ENCODE assay signal across 12 mouse cellular contexts in genomic region chr13:93000640-93001351, GRCm38 (mm10).
DNase-seq lines count a peak whose midpoint lies in the region; ATAC-seq and TF ChIP-seq lines count a peak whose summit lies in the region.
"Had no signal": no experiment of that assay in that cellular context is flagged by ENCODE, and none has a peak within 500 bp of the region (broad histone marks: within the 10 kb centered on the region; RNA-seq: fewer than 3 reads in every experiment).

No protein-coding gene starts in this region.

- intact Hi-C loops in gastrocnemius, postnatal 14 days (cut with DNase I; ENCODE audit: low total_unique reads), result no loop called here

- peak overlapping the region; percentile 45 for H3K27ac ChIP-seq in forebrain, postnatal 0 days (ENCODE audit: low read depth, low read length)
- peak overlapping the region; percentile 31; the same call in 1 of the 2 replicates for H3K27ac ChIP-seq in neural tube, embryonic 14.5 days (ENCODE audit: low read depth, low read length)
- H3K27ac ChIP-seq: liver, embryonic 14.5 days; midbrain, embryonic 12.5 days had no signal

- peak; percentile 37 for ATAC-seq in forebrain, postnatal 0 days
- ATAC-seq in neural tube, embryonic 14.5 days (ENCODE audit: low read depth), result peak; percentile 71; the same call in 1 of the 2 replicates

- H3K4me1 ChIP-seq in forebrain, postnatal 0 days (ENCODE audit: insufficient read depth), result 0 out of 2 replicates have a peak, but pooled peaks cover 11% of the 10 kb centered on the region
- H3K4me1 ChIP-seq in neural tube, embryonic 14.5 days (ENCODE audit: control insufficient read depth, insufficient read depth, low read length), result peaks cover 3% of the 10 kb centered on the region; the same call in 1 of the 2 replicates
- H3K4me1 ChIP-seq: midbrain, embryonic 12.5 days had no signal

- DNase-seq in gastrocnemius, adult 8-10 months (ENCODE audit: low spot score in 2 of 2), result peak; percentile 45 to 60
- DNase-seq in gastrocnemius, postnatal 14 days, result no peak
- DNase-seq in layer of hippocampus, adult 18-20 months (ENCODE audit: low spot score in 2 of 2), result peak; percentile 56 to 70
- DNase-seq in layer of hippocampus, postnatal 10 days (ENCODE audit: low spot score in 2 of 2), result no peak
- peak; percentile 33 for DNase-seq in forebrain, postnatal 0 days
- DNase-seq in T-cell, adult 2 months (ENCODE audit: low spot score), result no peak
- DNase-seq in embryo, embryonic 9.5 days (ENCODE audit: extremely low spot score), result no peak
- DNase-seq: thymus, postnatal 36 days had no signal

- no peak for TF ChIP-seq CTCF in forebrain, postnatal 0 days (IDR thresholded peaks at IDR 0.05; ENCODE audit: low read depth)

- no peak overlapping the region for H3K4me3 ChIP-seq in forebrain, postnatal 0 days (ENCODE audit: low read depth, low read length)
- no peak overlapping the region for H3K4me3 ChIP-seq in neural tube, embryonic 14.5 days (ENCODE audit: low read depth, low read length)
- H3K4me3 ChIP-seq: midbrain, embryonic 12.5 days had no signal

- no peaks in the 10 kb centered on the region for H3K27me3 ChIP-seq in forebrain, postnatal 0 days (ENCODE audit: insufficient read depth, low read length)
- no peaks in the 10 kb centered on the region for H3K27me3 ChIP-seq in neural tube, embryonic 14.5 days (ENCODE audit: control insufficient read depth, insufficient read depth, low read length)
- H3K27me3 ChIP-seq: CH12.LX; midbrain, embryonic 12.5 days had no signal

- no peak overlapping the region for H3K9ac ChIP-seq in forebrain, postnatal 0 days
- no peak overlapping the region for H3K9ac ChIP-seq in neural tube, embryonic 14.5 days (replicated peaks; ENCODE audit: low read depth, low read length)
- H3K9ac ChIP-seq: liver, embryonic 14.5 days; midbrain, embryonic 12.5 days had no signal

- H3K4me2 ChIP-seq in forebrain, postnatal 0 days (ENCODE audit: low read depth), result no peak overlapping the region
- no peak overlapping the region for H3K4me2 ChIP-seq in neural tube, embryonic 14.5 days (ENCODE audit: low read depth, low read length)
- H3K4me2 ChIP-seq: midbrain, embryonic 12.5 days had no signal

- 58% methylated on average over 12 of the region's 12 CpGs for WGBS in forebrain, postnatal 0 days
- 57% methylated on average over 12 of the region's 12 CpGs for WGBS in neural tube, embryonic 14.5 days

- no peaks in the 10 kb centered on the region for H3K9me3 ChIP-seq in forebrain, postnatal 0 days (ENCODE audit: low read length)
- H3K9me3 ChIP-seq in neural tube, embryonic 14.5 days (ENCODE audit: control insufficient read depth, low read length), result no peaks in the 10 kb centered on the region
- H3K9me3 ChIP-seq: midbrain, embryonic 12.5 days had no signal

- H3K36me3 ChIP-seq in forebrain, postnatal 0 days (ENCODE audit: insufficient read depth), result no peaks in the 10 kb centered on the region
- no peaks in the 10 kb centered on the region for H3K36me3 ChIP-seq in neural tube, embryonic 14.5 days (ENCODE audit: control insufficient read depth, insufficient read depth, low read length)
- H3K36me3 ChIP-seq: midbrain, embryonic 12.5 days had no signal

Comparison
In these comparisons a context has a peak if more than half of its experiments do, and no peak if none do; other contexts are left out.
1. DNase-seq: peak in gastrocnemius, adult 8-10 months (2 of 2), layer of hippocampus, adult 18-20 months (2 of 2) and forebrain, postnatal 0 days (single experiment); none in gastrocnemius, postnatal 14 days (single experiment), layer of hippocampus, postnatal 10 days (0 of 2), T-cell, adult 2 months (single experiment) and embryo, embryonic 9.5 days (single experiment).